Mouse (Mus musculus): ENCODE results near the gene Tbk1.

- TF ChIP-seq CTCF (IDR thresholded peaks at IDR 0.05; ENCODE audit: borderline replicate concordance, extremely low read depth, insufficient read depth, insufficient read length) (no peak), POLR2A (IDR thresholded peaks at IDR 0.05; ENCODE audit: borderline replicate concordance, extremely low read depth, insufficient read depth, insufficient read length, poor library complexity, severe bottlenecking) (no peak)
These were observed 38.4 kb upstream of the Tbk1 start for GRCm38 (mm10) chr10:121625006-121625405.

Measured in brain, embryonic 14.5 days (tissue).